Mouse (Mus musculus): ENCODE measurements around the gene Catspere2. TPM values are rescaled to one million over a fixed set of nuclear protein-coding genes. Genes with fewer than 3 reads are reported as not detected.
"Not testable (repeated sequence)": the region's sequence is repeated elsewhere in the genome, so short reads cannot be mapped to it uniquely, and the experiment has no call there.

The Catspere2 gene
- not detected in 2 replicates for polyA plus RNA-seq (2012; ENCODE audit: insufficient read depth, insufficient read length, low replicate concordance, missing spikeins)

- Histone ChIP-seq H3K27ac (ENCODE audit: insufficient read depth, low read depth, low read length) (peak within 1 kb of the TSS; percentile 59), H3K4me3 (ENCODE audit: insufficient read depth, low read depth, low read length) (peak within 1 kb of the TSS; percentile 71)
- H3K4me1 ChIP-seq (ENCODE audit: control insufficient read depth, insufficient read depth, low read length), result not testable (repeated sequence)
- WGBS, result under 1% methylated on average over 21 of the region's 21 CpGs
Observed at GRCm38 (mm10) chr1:177983024-177983450, at the start of gene Catspere2. Gene Catspere2, plus strand, starts transcription at chr1:177983423.

GRCm38 (mm10) chr1:177940422-177940977 is 42.7 kb upstream of the Catspere2 start:
- H3K4me3 ChIP-seq (ENCODE audit: insufficient read depth, low read depth, low read length); H3K4me1 ChIP-seq (ENCODE audit: control insufficient read depth, insufficient read depth, low read length); H3K27ac ChIP-seq (ENCODE audit: insufficient read depth, low read depth, low read length): not testable (repeated sequence)
- 12% methylated on average over 4 of the region's 4 CpGs for WGBS

- Histone ChIP-seq H3K4me3 (ENCODE audit: insufficient read depth, low read depth, low read length) (no peak overlapping the region), H3K27ac (ENCODE audit: insufficient read depth, low read depth, low read length) (no peak overlapping the region), H3K4me1 (ENCODE audit: control insufficient read depth, insufficient read depth, low read length) (no peaks in the 10 kb centered on the region)
- WGBS, result 75% methylated on average over 1 of the region's 1 CpGs
- TF ChIP-seq POLR2A (IDR thresholded peaks at IDR 0.05; ENCODE audit: insufficient read depth, low read depth, low read length) (no peak), CTCF (IDR thresholded peaks at IDR 0.05; ENCODE audit: insufficient read depth, low read depth, low read length) (no peak)
Observed at GRCm38 (mm10) chr1:177981276-177981675, 1.9 kb upstream of the Catspere2 start.

- H3K27ac ChIP-seq (ENCODE audit: insufficient read depth, low read depth, low read length); H3K4me1 ChIP-seq (ENCODE audit: control insufficient read depth, insufficient read depth, low read length): not testable (repeated sequence)
- under 1% methylated on average over 27 of the region's 41 CpGs for WGBS
- H3K4me3 ChIP-seq (ENCODE audit: insufficient read depth, low read depth, low read length), result peak overlapping the region; percentile 71
Observed at GRCm38 (mm10) chr1:177983582-177983981, 359 bp downstream of the Catspere2 start.

GRCm38 (mm10) chr1:177984206-177984605 is 983 bp downstream of the Catspere2 start:
- no peak for TF ChIP-seq POLR2A (IDR thresholded peaks at IDR 0.05; ENCODE audit: insufficient read depth, low read depth, low read length)
- no peak for TF ChIP-seq CTCF (IDR thresholded peaks at IDR 0.05; ENCODE audit: insufficient read depth, low read depth, low read length)
- H3K27ac ChIP-seq (ENCODE audit: insufficient read depth, low read depth, low read length), result no peak overlapping the region
- 65% methylated on average over 9 of the region's 9 CpGs for WGBS
- no peaks in the 10 kb centered on the region for H3K4me1 ChIP-seq (ENCODE audit: control insufficient read depth, insufficient read depth, low read length)
- H3K4me3 ChIP-seq (ENCODE audit: insufficient read depth, low read depth, low read length), result peak overlapping the region; percentile 26; the same call in 1 of the 2 replicates

DNA sequence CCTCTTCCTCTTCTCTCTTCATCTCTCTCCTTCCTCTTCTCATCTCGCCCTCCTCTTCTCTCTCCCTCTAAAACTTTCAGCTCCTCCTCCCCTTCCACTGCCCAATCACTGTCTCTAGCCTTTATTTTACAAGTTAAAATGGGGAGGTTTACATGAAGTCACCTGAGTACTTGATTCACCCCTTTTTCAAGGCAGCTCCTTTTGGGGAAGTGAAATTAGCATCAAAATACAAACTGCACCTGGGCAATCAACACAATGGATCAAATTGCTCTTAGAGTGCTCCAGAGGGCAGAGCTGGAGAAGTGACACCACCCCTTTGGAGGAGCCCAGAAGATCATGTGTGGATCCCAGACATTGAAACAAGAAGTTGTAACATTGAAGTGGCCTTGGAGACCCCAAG is 4.3 kb downstream of the Catspere2 start:
- not testable (repeated sequence) for H3K27ac ChIP-seq (ENCODE audit: insufficient read depth, low read depth, low read length); H3K4me1 ChIP-seq (ENCODE audit: control insufficient read depth, insufficient read depth, low read length); H3K4me3 ChIP-seq (ENCODE audit: insufficient read depth, low read depth, low read length)
- 79% methylated on average over 1 of the region's 1 CpGs for WGBS

GRCm38 (mm10) chr1:178072798-178073197 is 89.6 kb downstream of the Catspere2 start:
- not testable (repeated sequence) for H3K4me3 ChIP-seq (ENCODE audit: insufficient read depth, low read depth, low read length); H3K4me1 ChIP-seq (ENCODE audit: control insufficient read depth, insufficient read depth, low read length); H3K27ac ChIP-seq (ENCODE audit: insufficient read depth, low read depth, low read length)
- 64% methylated on average over 4 of the region's 4 CpGs for WGBS

DNA sequence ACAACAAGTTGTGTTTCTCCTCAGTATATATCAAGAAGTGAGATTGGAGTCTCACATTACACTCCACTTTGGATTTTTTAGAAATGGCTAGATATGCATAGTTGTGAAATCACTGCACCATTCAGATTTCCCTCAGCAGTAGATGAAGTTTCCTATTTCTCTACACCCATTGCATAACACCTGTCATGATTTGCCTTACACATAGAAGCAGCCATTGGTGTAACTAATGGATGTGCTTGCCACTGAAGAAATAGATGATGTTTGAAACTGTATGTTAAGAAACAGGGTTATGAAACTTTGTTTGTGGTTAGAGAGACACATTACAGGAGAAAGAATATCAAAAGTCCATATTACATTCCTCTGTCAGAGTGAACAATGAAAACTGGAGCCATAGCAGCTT is 114.6 kb downstream of the Catspere2 start:
- H3K4me1 ChIP-seq (ENCODE audit: control insufficient read depth, insufficient read depth, low read length); H3K27ac ChIP-seq (ENCODE audit: insufficient read depth, low read depth, low read length); H3K4me3 ChIP-seq (ENCODE audit: insufficient read depth, low read depth, low read length): not testable (repeated sequence)

DNA sequence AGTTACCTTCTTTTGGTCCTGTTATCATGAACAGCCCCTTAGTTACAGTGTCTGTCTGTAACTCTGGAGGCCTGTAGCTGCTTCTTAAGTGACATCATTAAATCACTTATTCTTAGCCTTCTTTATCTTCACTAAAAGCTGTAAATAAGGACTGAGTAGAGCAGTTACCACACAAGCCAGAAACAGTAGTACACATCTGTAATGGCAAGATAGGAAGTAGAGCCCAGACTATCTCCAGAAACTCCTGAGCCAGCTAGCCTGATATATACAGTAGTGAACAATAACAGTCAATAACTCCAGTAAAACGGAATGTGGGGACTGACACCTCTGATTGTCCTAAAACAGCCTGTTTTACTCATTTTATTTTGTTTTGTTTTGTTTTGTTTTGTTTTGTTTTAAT is 125.3 kb downstream of the Catspere2 start:
- not testable (repeated sequence) for H3K4me3 ChIP-seq (ENCODE audit: insufficient read depth, low read depth, low read length); H3K4me1 ChIP-seq (ENCODE audit: control insufficient read depth, insufficient read depth, low read length); H3K27ac ChIP-seq (ENCODE audit: insufficient read depth, low read depth, low read length)
- WGBS, result 86% methylated on average over 1 of the region's 1 CpGs

DNA sequence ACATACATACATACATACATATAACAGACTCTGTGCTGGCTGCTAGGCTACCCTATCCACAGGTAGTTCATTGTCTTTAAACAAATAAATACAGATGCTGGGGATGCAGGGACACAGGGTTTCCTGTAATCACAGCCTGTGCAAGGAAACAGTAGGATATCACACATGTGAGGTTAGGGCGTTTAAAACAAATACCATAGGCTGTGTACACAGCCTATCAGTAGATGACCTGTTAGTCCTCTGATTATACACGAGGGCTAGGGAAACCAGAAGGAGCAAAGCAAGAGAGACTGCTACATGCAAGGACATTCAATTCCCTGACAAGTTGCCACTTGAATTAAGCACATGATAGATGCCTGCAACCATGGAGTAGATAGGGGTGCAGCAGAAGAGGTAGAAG is 139.0 kb downstream of the Catspere2 start:
- WGBS, result 86% methylated on average over 2 of the region's 2 CpGs
- H3K4me1 ChIP-seq (ENCODE audit: control insufficient read depth, insufficient read depth, low read length); H3K4me3 ChIP-seq (ENCODE audit: insufficient read depth, low read depth, low read length); H3K27ac ChIP-seq (ENCODE audit: insufficient read depth, low read depth, low read length): not testable (repeated sequence)

GRCm38 (mm10) chr1:178134288-178134687 is 151.1 kb downstream of the Catspere2 start:
- WGBS, result 95% methylated on average over 12 of the region's 12 CpGs

GRCm38 (mm10) chr1:178146513-178146912 is 163.3 kb downstream of the Catspere2 start:
- WGBS, result 4% methylated on average over 2 of the region's 2 CpGs
- H3K4me3 ChIP-seq (ENCODE audit: insufficient read depth, low read depth, low read length); H3K27ac ChIP-seq (ENCODE audit: insufficient read depth, low read depth, low read length); H3K4me1 ChIP-seq (ENCODE audit: control insufficient read depth, insufficient read depth, low read length): not testable (repeated sequence)

More at GRCm38 (mm10) chr1:178134288-178134687, 151.1 kb downstream of the Catspere2 start:
- Histone ChIP-seq H3K4me1 (ENCODE audit: control insufficient read depth, insufficient read depth, low read length) (no peaks in the 10 kb centered on the region), H3K4me3 (ENCODE audit: insufficient read depth, low read depth, low read length) (no peak overlapping the region), H3K27ac (ENCODE audit: insufficient read depth, low read depth, low read length) (no peak overlapping the region)
- TF ChIP-seq POLR2A (IDR thresholded peaks at IDR 0.05; ENCODE audit: insufficient read depth, low read depth, low read length) (no peak), CTCF (IDR thresholded peaks at IDR 0.05; ENCODE audit: insufficient read depth, low read depth, low read length) (no peak)

- WGBS, result 25% methylated on average over 4 of the region's 4 CpGs
- not testable (repeated sequence) for H3K27ac ChIP-seq (ENCODE audit: insufficient read depth, low read depth, low read length)
Observed at GRCm38 (mm10) chr1:178146915-178147314, 163.7 kb downstream of the Catspere2 start.

More at GRCm38 (mm10) chr1:178146915-178147314, 163.7 kb downstream of the Catspere2 start:
- not testable (repeated sequence) for H3K4me1 ChIP-seq (ENCODE audit: control insufficient read depth, insufficient read depth, low read length); H3K4me3 ChIP-seq (ENCODE audit: insufficient read depth, low read depth, low read length)

Measured in olfactory bulb, adult 2 months (tissue).